Mouse (Mus musculus) liver, embryonic 14.5 days (tissue): ENCODE measurements around the gene Sstr5.

ENCODE experiments used
- CTCF ChIP-seq: IDR thresholded peaks from 2 replicates; pipeline ENCODE4 v1.5.1; 2016; ENCODE audit warnings: antibody characterized with exemption, low read depth, control low read depth
- EP300 ChIP-seq: IDR thresholded peaks from 2 replicates; pipeline ENCODE4 v1.6.1; 2016; ENCODE audit warnings: antibody characterized with exemption, low read depth

- no peak for TF ChIP-seq CTCF
- TF ChIP-seq EP300: no peak
Measured at GRCm38 (mm10) chr17:25480820-25481219, 16.3 kb downstream of the Sstr5 start.
